Mouse (Mus musculus): ENCODE results near the gene Auts2. TPM values are rescaled to one million over a fixed set of nuclear protein-coding genes. Genes with fewer than 3 reads are reported as not detected.

The Auts2 gene
- polyA plus RNA-seq, 1 experiment, result 8.7 TPM

GRCm38 (mm10) chr5:132088585-132088984, 454.6 kb downstream of the Auts2 start:
- no peak for DNase-seq (ENCODE audit: low read depth)

GRCm38 (mm10) chr5:132083753-132084326, 459.3 kb downstream of the Auts2 start:
- no peak for DNase-seq (ENCODE audit: low read depth)

- DNase-seq (ENCODE audit: low read depth), result no peak
Observed at GRCm38 (mm10) chr5:132075942-132076341, 467.2 kb downstream of the Auts2 start.

GRCm38 (mm10) chr5:132074724-132075374, 468.3 kb downstream of the Auts2 start:
- no peak for DNase-seq (ENCODE audit: low read depth)

- DNase-seq (ENCODE audit: low read depth), result no peak
Observed at GRCm38 (mm10) chr5:132074360-132074723, 468.8 kb downstream of the Auts2 start.

GRCm38 (mm10) chr5:132073677-132074359, 469.3 kb downstream of the Auts2 start:
- no peak for DNase-seq (ENCODE audit: low read depth)

GRCm38 (mm10) chr5:132072356-132072755, 470.8 kb downstream of the Auts2 start:
- no peak for DNase-seq (ENCODE audit: low read depth)

- DNase-seq (ENCODE audit: low read depth), result no peak
Observed at GRCm38 (mm10) chr5:132067750-132068739, 475.1 kb downstream of the Auts2 start.

- DNase-seq (ENCODE audit: low read depth), result no peak
Observed at GRCm38 (mm10) chr5:132060116-132060515, 483.0 kb downstream of the Auts2 start.

- DNase-seq (ENCODE audit: low read depth), result no peak
Observed at GRCm38 (mm10) chr5:132052637-132053036, 490.5 kb downstream of the Auts2 start.

GRCm38 (mm10) chr5:132039584-132039983, 503.6 kb downstream of the Auts2 start:
- DNase-seq (ENCODE audit: low read depth), result no peak

GRCm38 (mm10) chr5:132033491-132034350, 509.4 kb downstream of the Auts2 start:
- DNase-seq (ENCODE audit: low read depth), result no peak

GRCm38 (mm10) chr5:132030941-132031531, 512.1 kb downstream of the Auts2 start:
- no peak for DNase-seq (ENCODE audit: low read depth)

- DNase-seq (ENCODE audit: low read depth), result no peak
Observed at GRCm38 (mm10) chr5:132029638-132030037, 513.5 kb downstream of the Auts2 start.

- no peak for DNase-seq (ENCODE audit: low read depth)
Observed at GRCm38 (mm10) chr5:132029038-132029437, 514.1 kb downstream of the Auts2 start.

- no peak for DNase-seq (ENCODE audit: low read depth)
Observed at GRCm38 (mm10) chr5:132027859-132028498, 515.2 kb downstream of the Auts2 start.

- DNase-seq (ENCODE audit: low read depth), result no peak
Observed at GRCm38 (mm10) chr5:132013296-132013695, 529.8 kb downstream of the Auts2 start.

GRCm38 (mm10) chr5:132011795-132012194, 531.3 kb downstream of the Auts2 start:
- DNase-seq (ENCODE audit: low read depth), result no peak

GRCm38 (mm10) chr5:132008703-132009222, 534.4 kb downstream of the Auts2 start:
- no peak for DNase-seq (ENCODE audit: low read depth)

GRCm38 (mm10) chr5:132007907-132008306, 535.2 kb downstream of the Auts2 start:
- no peak for DNase-seq (ENCODE audit: low read depth)
